Mouse (Mus musculus) heart, adult 2 months (tissue): ENCODE results near the gene Zfp867.

ENCODE experiments used
- CTCF ChIP-seq: fragments of 200-600 bp; IDR thresholded peaks from 2 replicates; pipeline ENCODE4 v1.8.1; 2022; ENCODE audit warnings: antibody characterized with exemption, mild to moderate bottlenecking, moderate library complexity
- EP300 ChIP-seq: fragments of 200-500 bp; IDR thresholded peaks from 2 replicates; pipeline ENCODE4 v1.6.1; 2011; ENCODE audit warnings: low read depth, low read length, control low read depth; ENCODE audit not compliant: insufficient read depth

- TF ChIP-seq CTCF (no peak), EP300 (no peak)
These were observed 42.5 kb upstream of the Zfp867 start for GRCm38 (mm10) chr11:59514789-59515188.
